Mouse (Mus musculus) mouse embryonic stem cell (cell line): Measurements from ENCODE around the gene Fgf2.

Experiments
- in situ Hi-C, 2 experiments: fragments of 300-500 bp; cut with MboI; formaldehyde crosslinking; loops; 1 replicate in 1 of 2; 3 replicates in 1 of 2; pipeline ENCODE4 v1.14.3; 2019 to 2020; ENCODE audit warnings: low sequenced_read_pairs in 2 of 2, low pct_unique_long_range_greater_than_20kb in 1 of 2, mixed read lengths in 1 of 2; ENCODE audit not compliant: unreplicated experiment in 1 of 2

Fgf2 gene

GRCm38 (mm10) chr3:37348221-37349165, at the start of gene Fgf2:
Gene Fgf2 (plus strand): TSS chr3:37348346.
- in situ Hi-C loops = no loop called here

- in situ Hi-C loops = no loop called here
These were observed 48.7 kb upstream of the Fgf2 start for GRCm38 (mm10) chr3:37299470-37299869.

GRCm38 (mm10) chr3:37302685-37303084, 45.5 kb upstream of the Fgf2 start:
- in situ Hi-C loops = no loop called here

GRCm38 (mm10) chr3:37303392-37304139, 44.6 kb upstream of the Fgf2 start:
- in situ Hi-C loops = no loop called here

- in situ Hi-C loops = no loop called here
These were observed 36.2 kb upstream of the Fgf2 start for GRCm38 (mm10) chr3:37311897-37312369.

GRCm38 (mm10) chr3:37312370-37312941, 35.7 kb upstream of the Fgf2 start, which contains the start of the genes Bbs12 and Cetn4:
Gene Bbs12 (plus strand): TSS chr3:37312554.
Gene Cetn4 (minus strand): TSS chr3:37312708.
- in situ Hi-C loops = no loop called here

GRCm38 (mm10) chr3:37313371-37313770, 34.8 kb upstream of the Fgf2 start:
- in situ Hi-C loops = no loop called here

GRCm38 (mm10) chr3:37316233-37316632, 31.9 kb upstream of the Fgf2 start:
- in situ Hi-C loops = no loop called here

- in situ Hi-C loops = no loop called here
These were observed 23.8 kb upstream of the Fgf2 start for GRCm38 (mm10) chr3:37324310-37324709.

GRCm38 (mm10) chr3:37325317-37326112, 22.6 kb upstream of the Fgf2 start:
- in situ Hi-C loops = no loop called here

GRCm38 (mm10) chr3:37326627-37327026, 21.5 kb upstream of the Fgf2 start:
- in situ Hi-C loops = no loop called here

GRCm38 (mm10) chr3:37328489-37328888, 19.7 kb upstream of the Fgf2 start:
- in situ Hi-C loops = no loop called here

GRCm38 (mm10) chr3:37329963-37330362, 18.2 kb upstream of the Fgf2 start:
- in situ Hi-C loops = loop anchor here in 1 of 2 experiments (10.0 kb wide), 1 partner anchor 85 kb away; the partner anchor contains the start of gene Spata5

- in situ Hi-C loops = loop anchor here in 1 of 2 experiments (10.0 kb wide), 1 partner anchor 83 kb away; the partner anchor contains the start of gene Spata5
These were observed 16.1 kb upstream of the Fgf2 start for GRCm38 (mm10) chr3:37331999-37332449.

- in situ Hi-C loops = loop anchor here in 1 of 2 experiments (10.0 kb wide), 1 partner anchor 81 kb away; the partner anchor contains the start of gene Spata5
These were observed 14.1 kb upstream of the Fgf2 start for GRCm38 (mm10) chr3:37334053-37334452.

- in situ Hi-C loops = no loop called here
These were observed 7.0 kb upstream of the Fgf2 start for GRCm38 (mm10) chr3:37341110-37341509.

- in situ Hi-C loops = no loop called here
These were observed 5.3 kb upstream of the Fgf2 start for GRCm38 (mm10) chr3:37342811-37343210.

GRCm38 (mm10) chr3:37347671-37348070, 475 bp upstream of the Fgf2 start:
- in situ Hi-C loops = no loop called here
